Mouse (Mus musculus): ENCODE results near the gene Ncam1. TPM values are rescaled to one million over a fixed set of nuclear protein-coding genes. Genes with fewer than 3 reads are reported as not detected.

Ncam1 gene
- polyA plus RNA-seq, 1 experiment = 3.2 TPM

DNA sequence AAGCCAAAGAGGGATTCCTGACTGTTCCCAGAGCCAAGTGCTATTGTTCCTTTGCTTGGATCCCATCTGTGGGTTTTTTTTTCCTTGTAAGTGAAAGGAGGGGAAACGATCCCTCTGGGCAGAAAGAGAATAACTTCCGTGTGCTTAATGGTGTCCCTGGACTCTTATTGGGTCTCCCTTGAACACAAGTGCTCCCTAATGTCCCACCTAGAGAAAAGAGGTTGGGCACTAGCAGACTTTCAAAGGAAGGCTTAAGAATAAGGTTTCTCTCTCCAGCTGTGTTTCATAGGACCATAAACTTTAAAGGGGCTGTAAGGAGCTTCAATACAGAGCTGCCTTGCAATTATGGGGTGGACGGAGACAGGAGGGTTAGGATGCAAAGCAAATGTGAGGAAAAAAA is 119.5 kb downstream of the Ncam1 start:
- WGBS = 72% methylated on average over 3 of the region's 3 CpGs
- Histone ChIP-seq H3K36me3 (ENCODE audit: control insufficient read depth, insufficient read depth, low read length) (no peaks in the 10 kb centered on the region), H3K27me3 (replicated peaks; ENCODE audit: control insufficient read depth, insufficient read depth, low read length) (no peaks in the 10 kb centered on the region), H3K4me1 (ENCODE audit: control insufficient read depth, insufficient read depth, low read length) (peaks cover 30% of the 10 kb centered on the region), H3K27ac (ENCODE audit: insufficient read depth, low read depth, low read length) (no peak overlapping the region), H3K4me3 (ENCODE audit: insufficient read depth, low read depth, low read length) (no peak overlapping the region)
- no peak for TF ChIP-seq POLR2A (IDR thresholded peaks at IDR 0.05; ENCODE audit: low read depth, low read length)
- no peak for TF ChIP-seq CTCF (conservative IDR thresholded peaks at IDR 0.05; ENCODE audit: insufficient read depth, insufficient read length, low read depth, low read length)
- no peak for DNase-seq

- no peak overlapping the region for H3K4me3 ChIP-seq (ENCODE audit: insufficient read depth, low read depth, low read length)
- TF ChIP-seq POLR2A (IDR thresholded peaks at IDR 0.05; ENCODE audit: low read depth, low read length) (no peak), CTCF (conservative IDR thresholded peaks at IDR 0.05; ENCODE audit: insufficient read depth, insufficient read length, low read depth, low read length) (no peak)
- DNase-seq = no peak
- no peak overlapping the region for H3K27ac ChIP-seq (ENCODE audit: insufficient read depth, low read depth, low read length)
- H3K4me1 ChIP-seq (ENCODE audit: control insufficient read depth, insufficient read depth, low read length) = peaks cover 5% of the 10 kb centered on the region; the same call in 1 of the 2 replicates
- 82% methylated on average over 9 of the region's 9 CpGs for WGBS
- H3K36me3 ChIP-seq (ENCODE audit: control insufficient read depth, insufficient read depth, low read length) = no peaks in the 10 kb centered on the region
- H3K27me3 ChIP-seq (replicated peaks; ENCODE audit: control insufficient read depth, insufficient read depth, low read length) = no peaks in the 10 kb centered on the region
These were observed 122.8 kb downstream of the Ncam1 start for GRCm38 (mm10) chr9:49675696-49676465.

- Histone ChIP-seq H3K36me3 (ENCODE audit: control insufficient read depth, insufficient read depth, low read length) (no peaks in the 10 kb centered on the region), H3K27ac (ENCODE audit: insufficient read depth, low read depth, low read length) (no peak overlapping the region), H3K4me1 (ENCODE audit: control insufficient read depth, insufficient read depth, low read length) (no peaks in the 10 kb centered on the region), H3K4me3 (ENCODE audit: insufficient read depth, low read depth, low read length) (no peak overlapping the region), H3K27me3 (replicated peaks; ENCODE audit: control insufficient read depth, insufficient read depth, low read length) (no peaks in the 10 kb centered on the region)
- 73% methylated on average over 6 of the region's 6 CpGs for WGBS
- no peak for DNase-seq
- no peak for TF ChIP-seq POLR2A (IDR thresholded peaks at IDR 0.05; ENCODE audit: low read depth, low read length)
- no peak for TF ChIP-seq CTCF (conservative IDR thresholded peaks at IDR 0.05; ENCODE audit: insufficient read depth, insufficient read length, low read depth, low read length)
These were observed 126.0 kb downstream of the Ncam1 start for GRCm38 (mm10) chr9:49672646-49673199.

GRCm38 (mm10) chr9:49667066-49667465 is 131.7 kb downstream of the Ncam1 start:
- Histone ChIP-seq H3K36me3 (ENCODE audit: control insufficient read depth, insufficient read depth, low read length) (no peaks in the 10 kb centered on the region), H3K4me1 (ENCODE audit: control insufficient read depth, insufficient read depth, low read length) (no peaks in the 10 kb centered on the region)
- TF ChIP-seq POLR2A (IDR thresholded peaks at IDR 0.05; ENCODE audit: low read depth, low read length) = no peak

DNA sequence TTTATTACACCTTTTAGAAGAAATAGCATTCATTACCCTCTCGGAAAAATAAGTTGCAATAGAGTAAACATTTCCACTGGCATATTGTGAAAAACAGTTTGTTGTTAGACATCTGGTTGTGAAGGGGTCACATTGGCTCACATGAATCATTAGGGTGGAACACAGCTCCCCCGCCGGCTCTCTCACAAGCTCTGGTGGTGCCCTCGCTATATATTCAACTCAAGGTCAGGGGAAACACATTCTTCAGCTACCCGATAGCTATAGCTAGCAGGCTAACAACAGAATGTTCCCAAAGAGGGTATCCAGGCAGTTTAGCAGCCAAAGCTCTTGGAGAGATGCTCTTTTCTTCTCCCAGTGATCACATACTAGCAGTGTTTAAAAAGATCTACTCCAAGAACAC is 133.4 kb downstream of the Ncam1 start:
- H3K4me1 ChIP-seq (ENCODE audit: control insufficient read depth, insufficient read depth, low read length) = no peaks in the 10 kb centered on the region
- H3K36me3 ChIP-seq (ENCODE audit: control insufficient read depth, insufficient read depth, low read length) = no peaks in the 10 kb centered on the region
- H3K4me3 ChIP-seq (ENCODE audit: insufficient read depth, low read depth, low read length) = no peak overlapping the region
- TF ChIP-seq CTCF (conservative IDR thresholded peaks at IDR 0.05; ENCODE audit: insufficient read depth, insufficient read length, low read depth, low read length) = no peak
- no peak for TF ChIP-seq POLR2A (IDR thresholded peaks at IDR 0.05; ENCODE audit: low read depth, low read length)
- no peak overlapping the region for H3K27ac ChIP-seq (ENCODE audit: insufficient read depth, low read depth, low read length)
- no peaks in the 10 kb centered on the region for H3K27me3 ChIP-seq (replicated peaks; ENCODE audit: control insufficient read depth, insufficient read depth, low read length)
- WGBS = 42% methylated on average over 5 of the region's 5 CpGs
- DNase-seq = no peak

More at GRCm38 (mm10) chr9:49667066-49667465, 131.7 kb downstream of the Ncam1 start:
- Histone ChIP-seq H3K27ac (ENCODE audit: insufficient read depth, low read depth, low read length) (no peak overlapping the region), H3K27me3 (replicated peaks; ENCODE audit: control insufficient read depth, insufficient read depth, low read length) (no peaks in the 10 kb centered on the region), H3K4me3 (ENCODE audit: insufficient read depth, low read depth, low read length) (no peak overlapping the region)
- DNase-seq = no peak

GRCm38 (mm10) chr9:49663927-49664320 is 134.8 kb downstream of the Ncam1 start:
- H3K27ac ChIP-seq (ENCODE audit: insufficient read depth, low read depth, low read length) = no peak overlapping the region
- TF ChIP-seq POLR2A (IDR thresholded peaks at IDR 0.05; ENCODE audit: low read depth, low read length) = no peak
- TF ChIP-seq CTCF (conservative IDR thresholded peaks at IDR 0.05; ENCODE audit: insufficient read depth, insufficient read length, low read depth, low read length) = no peak
- H3K4me3 ChIP-seq (ENCODE audit: insufficient read depth, low read depth, low read length) = no peak overlapping the region
- 95% methylated on average over 8 of the region's 8 CpGs for WGBS
- DNase-seq = no peak
- no peaks in the 10 kb centered on the region for H3K27me3 ChIP-seq (replicated peaks; ENCODE audit: control insufficient read depth, insufficient read depth, low read length)
- H3K4me1 ChIP-seq (ENCODE audit: control insufficient read depth, insufficient read depth, low read length) = no peaks in the 10 kb centered on the region
- no peaks in the 10 kb centered on the region for H3K36me3 ChIP-seq (ENCODE audit: control insufficient read depth, insufficient read depth, low read length)

- peak; percentile 45 for DNase-seq
- no peaks in the 10 kb centered on the region for H3K27me3 ChIP-seq (replicated peaks; ENCODE audit: control insufficient read depth, insufficient read depth, low read length)
- TF ChIP-seq CTCF (conservative IDR thresholded peaks at IDR 0.05; ENCODE audit: insufficient read depth, insufficient read length, low read depth, low read length) (peak; percentile 40; the same call in 1 of the 2 replicates), POLR2A (IDR thresholded peaks at IDR 0.05; ENCODE audit: low read depth, low read length) (no peak)
- WGBS = 75% methylated on average over 8 of the region's 8 CpGs
- no peaks in the 10 kb centered on the region for H3K36me3 ChIP-seq (ENCODE audit: control insufficient read depth, insufficient read depth, low read length)
- no peaks in the 10 kb centered on the region for H3K4me1 ChIP-seq (ENCODE audit: control insufficient read depth, insufficient read depth, low read length)
- no peak overlapping the region for H3K27ac ChIP-seq (ENCODE audit: insufficient read depth, low read depth, low read length)
- no peak overlapping the region for H3K4me3 ChIP-seq (ENCODE audit: insufficient read depth, low read depth, low read length)
These were observed 135.5 kb downstream of the Ncam1 start for GRCm38 (mm10) chr9:49662958-49663926.
